Mouse (Mus musculus) megakaryocyte-erythroid progenitor cell, adult 5-6 weeks (primary cell): ENCODE data around the gene Arhgap45. TPM values are rescaled to one million over a fixed set of nuclear protein-coding genes. Genes with fewer than 3 reads are reported as not detected.
"Not testable (repeated sequence)": the region's sequence is repeated elsewhere in the genome, so short reads cannot be mapped to it uniquely, and the experiment has no call there.

Experiments
- ATAC-seq: replicated peaks from 2 replicates; pipeline ENCODE4 v1.8.0; 2016; ENCODE audit warnings: mild to moderate bottlenecking, inconsistent platforms; ENCODE audit not compliant: severe bottlenecking, poor library complexity, low FRiP score, low TSS enrichment
- total RNA-seq, 2 experiments: library from RNA; stranded (forward) in 1 of 2; stranded (reverse) in 1 of 2; fragments of 200-1000, 215-1000 nt in 1 of 2; fragments of >200 nt in 1 of 2; fragmentation: Nextera tagmentation in 1 of 2; gene quantifications; 2 replicates each; pipeline ENCODE4 v1.2.3; 2014 to 2017

The Arhgap45 gene
- total RNA-seq, 2 experiments from 2014 or later, result 52.8 to 103 TPM

- ATAC-seq, result no peak
These were observed 34.6 kb downstream of the Arhgap45 start for GRCm38 (mm10) chr10:80050885-80051617.

- ATAC-seq, result no peak
These were observed 35.3 kb downstream of the Arhgap45 start for GRCm38 (mm10) chr10:80051618-80052373.

GRCm38 (mm10) chr10:80052374-80052764, 35.9 kb downstream of the Arhgap45 start:
- ATAC-seq, result no peak

GRCm38 (mm10) chr10:80053259-80053780, 36.9 kb downstream of the Arhgap45 start:
- ATAC-seq, result peak; percentile 89

GRCm38 (mm10) chr10:80053831-80054815, 37.7 kb downstream of the Arhgap45 start:
- peak; percentile 26; the same call in 1 of the 2 replicates for ATAC-seq

GRCm38 (mm10) chr10:80054911-80055310, 38.5 kb downstream of the Arhgap45 start:
- ATAC-seq, result not testable (repeated sequence)

GRCm38 (mm10) chr10:80055364-80055763, 38.9 kb downstream of the Arhgap45 start:
- ATAC-seq, result no peak

GRCm38 (mm10) chr10:80055891-80056290, 39.4 kb downstream of the Arhgap45 start:
- no peak for ATAC-seq

- ATAC-seq, result no peak
These were observed 40.1 kb downstream of the Arhgap45 start for GRCm38 (mm10) chr10:80056506-80056905.

GRCm38 (mm10) chr10:80056976-80057682, 40.7 kb downstream of the Arhgap45 start:
- no peak for ATAC-seq

GRCm38 (mm10) chr10:80057683-80058326, 41.4 kb downstream of the Arhgap45 start:
- no peak for ATAC-seq

GRCm38 (mm10) chr10:80063104-80063503, 46.7 kb downstream of the Arhgap45 start:
- ATAC-seq, result no peak

- no peak for ATAC-seq
These were observed 47.6 kb downstream of the Arhgap45 start for GRCm38 (mm10) chr10:80063877-80064650.

- no peak for ATAC-seq
These were observed 52.8 kb downstream of the Arhgap45 start for GRCm38 (mm10) chr10:80069251-80069650.

GRCm38 (mm10) chr10:80069948-80070450, 53.5 kb downstream of the Arhgap45 start:
- no peak for ATAC-seq

GRCm38 (mm10) chr10:80070837-80071515, 54.5 kb downstream of the Arhgap45 start:
- ATAC-seq, result peak; percentile 53

GRCm38 (mm10) chr10:80071516-80071900, 55.1 kb downstream of the Arhgap45 start:
- no peak for ATAC-seq
